9 mouse cellular contexts compared by ENCODE assay signal in genomic region chr19:24192946-24193345, GRCm38 (mm10).
"Had no signal": no experiment of that assay in that cellular context is flagged by ENCODE, and none has a peak within 500 bp of the region (broad histone marks: within the 10 kb centered on the region; RNA-seq: fewer than 3 reads in every experiment).

No protein-coding gene starts in this region.

- ATAC-seq: lung, postnatal 0 days; midbrain, embryonic 13.5 days; midbrain, embryonic 15.5 days had no signal

- DNase-seq: lung, adult 2 months; lung, postnatal 14 days; lung, postnatal 36 days; thymus, adult 18-20 months; thymus, postnatal 14 days; thymus, postnatal 36 days had no signal
